In genomic region chr7:118242309-118242708, GRCm38 (mm10) we compare ENCODE assay signal across 8 mouse cellular contexts. TPM values are rescaled to one million over a fixed set of nuclear protein-coding genes. Genes with fewer than 3 reads are reported as not detected.
A peak's percentile ranks its signal among the peaks of the same experiment; 100 is the strongest.
DNase-seq lines count a peak whose midpoint lies in the region; ATAC-seq and TF ChIP-seq lines count a peak whose summit lies in the region.

No protein-coding gene starts in this region.

- H3K4me3 ChIP-seq in heart, postnatal 0 days (ENCODE audit: low read depth, low read length), result peak overlapping the region; percentile 97
- peak overlapping the region; percentile 96 for H3K4me3 ChIP-seq in hindbrain, embryonic 12.5 days
- H3K4me3 ChIP-seq in midbrain, embryonic 13.5 days (replicated peaks), result peak overlapping the region; percentile 95

- TF ChIP-seq CTCF in heart, postnatal 0 days (IDR thresholded peaks at IDR 0.05; ENCODE audit: low read depth), result no peak

- no peaks in the 10 kb centered on the region for H3K9me3 ChIP-seq in heart, postnatal 0 days (replicated peaks; ENCODE audit: control insufficient read depth, low read length)
- no peaks in the 10 kb centered on the region for H3K9me3 ChIP-seq in hindbrain, embryonic 12.5 days (replicated peaks)
- H3K9me3 ChIP-seq in midbrain, embryonic 13.5 days, result no peaks in the 10 kb centered on the region

- no peaks in the 10 kb centered on the region for H3K36me3 ChIP-seq in heart, postnatal 0 days (replicated peaks; ENCODE audit: control insufficient read depth, insufficient read depth, low read length)
- no peaks in the 10 kb centered on the region for H3K36me3 ChIP-seq in hindbrain, embryonic 12.5 days
- no peaks in the 10 kb centered on the region for H3K36me3 ChIP-seq in midbrain, embryonic 13.5 days

- H3K27ac ChIP-seq in heart, postnatal 0 days (ENCODE audit: low read depth), result peak overlapping the region; percentile 99
- no peak overlapping the region for H3K27ac ChIP-seq in hindbrain, embryonic 12.5 days
- no peak overlapping the region for H3K27ac ChIP-seq in midbrain, embryonic 13.5 days

- no peaks in the 10 kb centered on the region for H3K27me3 ChIP-seq in heart, postnatal 0 days (ENCODE audit: control insufficient read depth, insufficient read depth, low read length)
- no peaks in the 10 kb centered on the region for H3K27me3 ChIP-seq in hindbrain, embryonic 12.5 days
- no peaks in the 10 kb centered on the region for H3K27me3 ChIP-seq in midbrain, embryonic 13.5 days

- H3K4me2 ChIP-seq in heart, postnatal 0 days (ENCODE audit: low read depth, low read length), result peak overlapping the region; percentile 85
- peak overlapping the region; percentile 73 for H3K4me2 ChIP-seq in hindbrain, embryonic 12.5 days (replicated peaks)
- peak overlapping the region; percentile 74 for H3K4me2 ChIP-seq in midbrain, embryonic 13.5 days (replicated peaks)

- peaks cover 12% of the 10 kb centered on the region for H3K4me1 ChIP-seq in heart, postnatal 0 days (ENCODE audit: control insufficient read depth, insufficient read depth)
- H3K4me1 ChIP-seq in hindbrain, embryonic 12.5 days, result peaks cover 16% of the 10 kb centered on the region
- H3K4me1 ChIP-seq in midbrain, embryonic 13.5 days (replicated peaks), result peaks cover 21% of the 10 kb centered on the region

- 7% methylated on average over 6 of the region's 6 CpGs for WGBS in heart, postnatal 0 days
- WGBS in hindbrain, embryonic 12.5 days, result 24% methylated on average over 6 of the region's 6 CpGs
- 28% methylated on average over 6 of the region's 6 CpGs for WGBS in midbrain, embryonic 13.5 days

- TF ChIP-seq EP300 in heart, postnatal 0 days (IDR thresholded peaks at IDR 0.05; ENCODE audit: low read depth), result no peak

- no peak for ATAC-seq in heart, postnatal 0 days (ENCODE audit: insufficient read depth, low read depth)
- ATAC-seq in hindbrain, embryonic 12.5 days (ENCODE audit: low FRiP score), result no peak
- ATAC-seq in midbrain, embryonic 13.5 days, result no peak

- no peak for DNase-seq in heart, postnatal 0 days (ENCODE audit: low spot score)
- DNase-seq in heart, adult 11 months, result no peak
- DNase-seq in MN1 (ENCODE audit: low spot score), result peak; percentile 13
- no peak for DNase-seq in layer of hippocampus, adult 9-11 months
- DNase-seq in spleen, postnatal 36 days (ENCODE audit: low spot score in 2 of 2), result no peak
- DNase-seq in cerebellum, adult 8-10 months, result no peak

- H3K9ac ChIP-seq in heart, postnatal 0 days (replicated peaks; ENCODE audit: low read depth, low read length), result peak overlapping the region; percentile 92
- peak overlapping the region; percentile 96 for H3K9ac ChIP-seq in hindbrain, embryonic 12.5 days
- peak overlapping the region; percentile 95 for H3K9ac ChIP-seq in midbrain, embryonic 13.5 days (replicated peaks)

RNA-seq across cellular contexts. Expression of gene Smg1, which starts 1.2 kb away (rescaled TPM):
- 35.2 and 36.6 TPM in 2 replicates for total RNA-seq in heart, postnatal 0 days (2014; rRNA removed; ENCODE audit: low replicate concordance)
- polyA plus RNA-seq in heart, postnatal 0 days (2015; fragmentation: Nextera tagmentation; extraction: Ambion mirVana), result 8.4 and 8.7 TPM in 2 replicates
- 26.8 and 27.6 TPM in 2 replicates for polyA plus RNA-seq in hindbrain, embryonic 12.5 days (2016; fragmentation: Nextera tagmentation; extraction: Ambion mirVana)
- polyA plus RNA-seq in midbrain, embryonic 13.5 days (2015; fragmentation: Nextera tagmentation; extraction: Ambion mirVana), result 19.0 and 21.1 TPM in 2 replicates
